Mouse (Mus musculus) CD8-positive naive resting alpha-beta T cell, adult 2 months (primary cell): ENCODE data around the gene Nae1.
"Not testable (repeated sequence)": the region's sequence is repeated elsewhere in the genome, so short reads cannot be mapped to it uniquely, and the experiment has no call there.

Experiments
- DNase-seq, 2 experiments: peaks; one replicate each; pipeline ENCODE4 v3.0.0; 2022; ENCODE audit warnings: low read depth in 2 of 2, low spot score in 2 of 2

The Nae1 gene

DNA sequence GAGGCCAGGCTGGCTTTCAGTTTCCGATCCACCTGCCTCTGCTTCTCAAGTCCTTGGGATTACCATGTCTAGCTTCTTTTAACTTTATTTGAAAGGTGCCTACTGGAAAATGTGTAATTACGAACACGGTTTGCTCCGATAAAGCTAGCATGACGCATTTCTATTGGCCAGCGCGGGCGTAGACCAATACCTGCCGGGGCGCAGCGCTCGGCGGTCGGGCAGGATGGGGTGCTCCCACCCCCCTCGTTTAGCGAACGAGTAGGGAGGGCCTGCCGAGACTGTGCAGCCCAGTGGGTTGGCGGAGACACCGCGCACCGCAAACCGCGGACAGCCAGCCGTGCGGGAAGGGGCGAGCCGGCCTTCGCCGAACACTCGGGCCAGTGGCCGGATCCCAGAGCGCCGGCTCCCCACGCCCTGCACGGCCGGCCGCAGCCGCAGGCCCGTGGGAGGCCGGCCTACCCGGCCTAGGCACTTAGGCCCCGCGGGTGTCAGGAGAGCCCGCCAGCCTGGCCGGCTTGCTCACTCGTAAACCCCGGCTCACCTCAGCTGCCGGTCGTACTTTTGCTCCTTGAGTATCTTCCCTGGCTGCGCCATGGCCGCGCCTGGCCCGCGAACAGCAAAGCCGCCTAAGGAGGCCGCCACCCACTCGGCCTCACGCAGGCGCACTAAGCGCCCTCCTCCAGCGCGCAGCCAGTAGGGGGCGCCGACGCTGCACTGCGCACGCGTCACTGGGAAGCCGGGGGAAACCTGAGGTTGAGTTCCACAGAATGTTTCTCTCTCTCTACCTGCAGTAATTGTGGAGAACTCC, at the start of gene Nae1, which contains the start of gene Car7:
Gene Nae1, minus strand, starts transcription at position 667 of the 808 bp plus-strand sequence.
Gene Car7, plus strand, starts transcription at position 719 of the 808 bp plus-strand sequence.
- DNase-seq: peak; percentile 95 to 96

DNA sequence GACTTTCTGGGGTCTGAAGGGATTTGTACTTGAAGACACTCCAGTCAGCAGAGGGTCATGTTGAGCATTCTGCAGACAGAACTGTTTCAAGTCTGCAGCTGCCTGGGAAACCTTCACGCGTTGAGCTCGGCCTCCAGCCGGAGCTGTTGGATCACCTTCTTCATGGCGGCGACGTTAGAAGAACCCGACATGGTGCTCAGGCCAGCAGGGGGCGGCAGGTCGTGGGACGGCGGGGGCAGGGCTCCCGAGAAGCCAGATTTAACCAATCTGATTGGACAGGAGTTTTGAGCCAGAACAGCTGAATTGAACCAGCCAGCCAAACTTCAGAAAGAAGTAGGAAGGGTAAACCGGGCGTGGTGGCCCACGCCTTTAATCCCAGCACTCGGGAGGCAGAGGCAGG, 43.2 kb upstream of the Nae1 start:
- DNase-seq: not testable (repeated sequence)

DNA sequence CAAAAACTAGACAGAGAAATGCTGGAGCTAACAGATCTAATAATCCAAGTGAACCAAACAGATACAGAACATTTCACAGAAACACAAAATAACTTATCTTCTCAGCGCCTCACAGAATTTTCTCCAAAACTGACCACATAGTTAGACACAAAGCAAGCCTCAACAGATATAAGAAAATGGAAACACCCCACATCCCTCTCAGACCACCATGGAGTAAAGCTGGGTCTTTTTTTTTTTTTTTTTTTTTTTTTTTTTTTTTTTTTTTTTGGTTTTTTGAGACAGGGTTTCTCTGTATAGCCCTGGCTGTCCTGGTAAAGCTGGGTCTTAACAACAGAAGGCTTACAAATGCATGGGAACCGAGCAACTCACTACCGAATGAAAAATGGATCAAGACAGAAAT, 42.4 kb upstream of the Nae1 start:
- no peak for DNase-seq

DNA sequence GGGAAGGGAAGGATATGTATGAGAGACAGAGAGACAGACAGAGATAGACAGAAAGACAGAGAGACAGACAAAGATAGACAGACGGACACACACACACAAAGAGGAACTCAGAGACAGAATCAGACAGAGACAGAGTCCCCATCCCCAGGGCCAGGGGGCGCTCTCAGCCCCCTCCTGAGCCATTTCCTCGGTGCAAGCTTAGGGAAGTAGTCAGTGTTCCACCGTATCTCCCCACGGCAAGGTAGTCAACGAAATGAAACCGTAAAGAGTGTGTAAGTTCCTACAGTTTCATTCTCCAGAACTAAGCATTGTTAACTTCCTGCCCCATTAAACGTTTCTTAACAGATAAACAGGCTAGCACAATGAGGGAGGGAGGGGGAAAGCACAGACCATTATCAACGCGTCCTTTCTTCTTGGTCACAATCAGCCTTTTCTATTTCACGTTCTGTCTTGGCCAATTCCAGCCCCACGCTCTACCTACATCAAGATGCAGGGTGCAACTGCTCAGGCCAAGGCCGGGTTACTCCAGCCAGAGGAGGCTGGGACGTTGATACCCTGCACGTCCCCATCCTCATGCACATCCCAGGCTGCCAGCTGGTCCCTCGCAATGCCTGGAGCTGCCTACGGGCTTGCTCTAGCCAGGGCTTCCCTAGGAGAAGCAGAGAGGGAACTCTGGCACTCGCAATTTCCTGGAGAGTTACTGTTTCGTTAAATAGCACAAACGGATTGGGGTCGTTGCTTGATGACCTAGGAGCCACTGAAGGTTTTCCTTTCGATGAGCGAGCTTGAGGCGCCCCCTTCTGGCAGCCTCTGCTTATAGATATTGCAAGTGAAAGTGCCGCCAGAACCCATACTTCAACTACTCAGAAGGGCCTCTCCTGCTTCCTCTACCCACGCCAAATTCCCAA, 36.3 kb upstream of the Nae1 start:
- DNase-seq: peak; percentile 76 to 84

DNA sequence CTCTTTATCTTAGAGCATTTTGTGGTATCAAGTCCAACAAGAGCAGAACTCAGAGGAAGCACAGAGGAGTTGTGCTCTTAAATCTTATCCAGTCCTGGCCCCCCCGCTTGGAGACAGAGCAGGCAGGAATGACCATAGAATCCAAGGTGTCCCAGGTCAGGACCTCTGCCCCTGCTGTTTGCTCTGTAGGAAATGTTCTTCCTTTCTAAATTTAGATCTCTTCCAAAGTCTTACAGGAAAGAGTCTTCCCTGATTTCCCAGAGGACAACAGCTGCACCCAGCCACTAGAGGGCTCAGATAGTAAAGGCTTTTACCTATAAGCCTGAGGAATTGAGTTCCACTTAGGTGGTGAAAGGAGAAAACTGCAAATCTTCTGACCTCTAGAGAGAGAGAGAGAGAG, 35.1 kb upstream of the Nae1 start:
- DNase-seq: no peak

DNA sequence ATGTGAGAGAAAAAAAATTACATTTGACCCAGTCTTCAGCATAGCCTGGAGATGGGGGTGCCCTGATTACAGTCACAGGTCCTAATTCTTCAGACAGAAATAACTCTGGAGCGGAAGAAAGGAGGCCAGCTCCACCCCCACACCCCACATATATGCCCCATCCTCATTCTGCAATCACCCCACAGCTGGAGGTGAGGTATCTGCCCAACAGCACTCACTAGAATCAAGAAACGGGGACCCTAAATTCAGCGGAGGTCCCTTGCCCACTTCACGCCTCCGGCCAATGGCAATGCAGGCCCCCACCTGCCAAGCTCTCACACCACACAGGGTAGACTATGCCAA, 31.0 kb upstream of the Nae1 start:
- no peak for DNase-seq

DNA sequence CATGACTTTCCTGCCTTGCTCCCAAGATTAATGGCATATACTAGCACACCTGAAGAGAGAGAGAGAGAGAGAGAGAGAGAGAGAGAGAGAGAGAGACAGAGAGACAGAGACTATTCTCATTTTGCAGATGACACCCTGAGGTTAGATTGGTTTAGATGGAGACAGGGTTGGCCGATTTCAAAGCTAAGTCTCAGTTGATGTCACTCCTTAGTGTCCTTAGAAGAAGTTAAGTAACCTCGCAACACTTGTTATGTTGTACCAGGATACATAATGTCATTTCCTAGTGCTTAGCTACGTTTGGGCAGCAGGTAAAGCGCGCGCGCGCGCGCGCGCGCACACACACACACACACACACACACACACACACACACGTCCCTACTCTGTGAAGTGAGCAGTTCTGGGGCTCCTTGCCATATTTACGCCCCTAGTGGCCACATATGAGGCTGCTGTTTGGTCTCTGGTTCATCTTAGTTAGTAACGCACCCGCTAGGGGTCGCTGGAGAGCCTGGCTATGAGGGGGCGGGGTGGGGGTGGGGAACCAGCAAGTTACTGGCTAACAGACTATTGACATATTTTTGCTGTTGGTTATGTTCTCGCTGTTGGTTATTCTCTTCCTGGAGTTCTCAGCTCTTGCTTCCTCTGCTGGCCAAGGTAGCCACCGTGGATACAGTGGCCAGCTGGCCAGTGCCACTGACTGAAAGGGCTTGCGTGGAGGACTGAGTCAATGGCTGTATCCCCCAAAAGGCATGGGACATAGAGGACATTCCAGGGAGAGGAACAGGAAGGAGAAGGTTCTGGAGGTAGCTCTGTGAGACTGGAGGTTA, 30.4 kb upstream of the Nae1 start:
- DNase-seq: peak; percentile 83 to 88

DNA sequence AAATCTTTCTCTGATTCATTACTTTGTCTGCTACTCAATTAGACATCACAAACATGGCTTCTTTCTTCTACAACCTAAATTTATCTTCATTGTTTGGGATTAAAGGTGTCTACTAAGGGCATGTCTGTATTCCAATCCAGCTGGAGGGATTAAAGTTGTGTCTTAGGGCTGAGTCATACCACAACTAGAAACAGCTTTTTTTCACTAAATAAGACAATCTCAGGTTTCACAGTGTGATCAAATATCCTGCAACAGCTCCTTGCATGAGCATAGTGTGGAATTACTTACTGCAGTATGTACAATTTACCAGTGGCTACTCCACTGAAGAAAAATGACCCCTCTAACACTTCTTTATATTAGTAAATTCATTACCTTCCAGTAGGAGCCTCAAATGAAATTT, 26.3 kb upstream of the Nae1 start:
- no peak for DNase-seq

DNA sequence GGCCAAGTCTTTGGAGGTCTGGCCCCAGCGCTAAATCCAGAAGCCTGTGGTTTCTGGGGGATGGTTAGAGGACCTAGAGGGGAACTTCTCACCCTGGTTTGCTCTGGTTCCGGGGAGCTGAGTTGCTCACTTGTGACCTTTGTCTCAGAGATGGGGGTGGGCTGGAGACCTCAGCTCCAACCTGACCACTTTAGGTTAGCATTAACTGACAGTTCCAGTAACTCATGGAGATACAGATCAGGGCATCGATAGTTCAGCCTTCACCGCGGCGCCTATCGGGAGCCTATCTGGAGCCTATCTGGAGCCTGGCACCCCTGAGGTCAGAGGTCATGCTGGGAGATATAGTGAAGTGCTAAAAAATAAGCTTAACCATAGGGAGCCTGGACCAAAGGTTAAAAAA, 22.8 kb upstream of the Nae1 start:
- no peak for DNase-seq

DNA sequence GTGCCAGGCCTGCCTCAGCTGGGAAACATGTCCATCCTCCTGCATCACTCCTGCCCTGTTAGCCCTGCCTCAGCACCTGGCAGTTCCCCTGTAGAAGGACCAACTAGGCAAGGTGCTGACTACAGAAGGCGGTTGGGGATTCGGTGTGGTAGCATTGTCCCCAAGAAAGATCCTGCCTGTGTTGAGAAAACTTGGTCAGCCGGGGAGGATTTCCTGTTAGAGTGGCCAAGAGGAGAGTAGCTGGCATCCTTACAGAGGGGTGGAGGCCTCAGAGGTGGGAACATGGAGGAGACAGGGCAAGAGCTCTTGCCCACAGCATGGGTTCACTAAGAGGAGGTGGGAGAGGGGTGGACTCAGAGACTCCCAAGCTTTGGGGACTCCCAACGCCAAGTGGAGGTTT, 20.8 kb upstream of the Nae1 start:
- no peak for DNase-seq

DNA sequence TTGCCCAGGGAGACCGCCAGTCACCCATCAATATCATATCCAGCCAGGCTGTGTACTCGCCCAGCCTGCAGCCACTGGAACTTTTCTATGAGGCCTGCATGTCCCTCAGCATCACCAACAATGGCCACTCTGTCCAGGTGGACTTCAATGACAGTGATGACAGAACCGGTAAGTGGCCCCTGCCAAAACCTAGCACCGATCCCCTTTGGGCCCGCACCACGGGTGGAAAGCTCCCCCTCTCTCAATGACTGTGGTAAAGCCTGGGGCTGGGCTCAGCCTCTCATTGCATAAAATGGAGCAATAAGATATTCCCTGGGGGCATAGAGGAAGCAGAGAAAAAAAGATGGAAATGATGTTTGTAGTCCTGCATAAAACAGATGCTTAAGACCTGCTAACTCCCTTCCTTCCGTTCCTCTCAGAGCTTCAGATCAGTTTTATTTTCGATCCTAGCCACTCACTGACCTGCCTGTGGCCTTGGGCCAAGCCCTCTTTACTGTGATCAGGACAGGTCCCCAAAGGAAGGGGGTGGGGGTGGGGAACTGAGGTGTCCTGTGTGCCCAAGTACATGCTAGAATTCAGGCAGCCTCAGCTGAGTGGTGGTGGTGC, 9.1 kb upstream of the Nae1 start:
- DNase-seq: no peak

DNA sequence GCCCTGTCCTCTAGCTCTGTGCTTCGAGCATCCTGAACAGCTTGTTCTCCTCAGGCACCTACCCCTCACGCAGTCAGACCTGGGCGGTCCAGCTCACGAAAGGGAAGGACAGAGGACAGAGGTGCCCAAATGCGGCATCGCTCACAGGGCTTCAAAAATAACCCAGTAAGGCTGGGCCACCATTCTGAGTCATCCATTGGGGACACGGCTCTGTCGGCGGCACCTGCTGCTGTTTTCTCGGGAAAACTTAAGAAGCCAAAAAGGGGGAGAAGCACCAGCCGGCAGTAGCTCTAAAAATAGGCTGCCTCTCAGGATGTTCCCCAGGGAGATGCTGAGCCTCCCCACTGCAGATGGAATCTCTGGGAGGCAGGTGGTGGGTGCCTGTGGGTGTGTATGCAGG, 7.7 kb upstream of the Nae1 start:
- no peak for DNase-seq

DNA sequence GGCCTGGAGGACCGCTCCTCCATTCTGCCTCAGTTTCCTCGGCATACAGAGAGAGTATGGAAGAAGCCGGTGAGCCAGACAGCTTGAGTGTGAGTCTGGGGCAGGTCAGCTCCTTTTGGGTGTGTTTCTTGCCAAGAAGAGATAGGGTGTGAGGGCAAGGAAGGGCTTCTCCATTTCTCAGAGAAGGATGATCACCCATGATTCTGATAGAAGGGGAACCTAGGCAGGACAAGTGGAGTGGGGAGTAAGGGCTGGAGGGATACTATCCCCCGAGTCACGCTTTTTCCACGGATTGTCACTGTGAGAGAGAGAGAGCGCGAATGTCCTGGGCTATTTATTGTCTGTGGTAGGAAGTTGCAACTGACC, 7.1 kb upstream of the Nae1 start:
- no peak for DNase-seq

DNA sequence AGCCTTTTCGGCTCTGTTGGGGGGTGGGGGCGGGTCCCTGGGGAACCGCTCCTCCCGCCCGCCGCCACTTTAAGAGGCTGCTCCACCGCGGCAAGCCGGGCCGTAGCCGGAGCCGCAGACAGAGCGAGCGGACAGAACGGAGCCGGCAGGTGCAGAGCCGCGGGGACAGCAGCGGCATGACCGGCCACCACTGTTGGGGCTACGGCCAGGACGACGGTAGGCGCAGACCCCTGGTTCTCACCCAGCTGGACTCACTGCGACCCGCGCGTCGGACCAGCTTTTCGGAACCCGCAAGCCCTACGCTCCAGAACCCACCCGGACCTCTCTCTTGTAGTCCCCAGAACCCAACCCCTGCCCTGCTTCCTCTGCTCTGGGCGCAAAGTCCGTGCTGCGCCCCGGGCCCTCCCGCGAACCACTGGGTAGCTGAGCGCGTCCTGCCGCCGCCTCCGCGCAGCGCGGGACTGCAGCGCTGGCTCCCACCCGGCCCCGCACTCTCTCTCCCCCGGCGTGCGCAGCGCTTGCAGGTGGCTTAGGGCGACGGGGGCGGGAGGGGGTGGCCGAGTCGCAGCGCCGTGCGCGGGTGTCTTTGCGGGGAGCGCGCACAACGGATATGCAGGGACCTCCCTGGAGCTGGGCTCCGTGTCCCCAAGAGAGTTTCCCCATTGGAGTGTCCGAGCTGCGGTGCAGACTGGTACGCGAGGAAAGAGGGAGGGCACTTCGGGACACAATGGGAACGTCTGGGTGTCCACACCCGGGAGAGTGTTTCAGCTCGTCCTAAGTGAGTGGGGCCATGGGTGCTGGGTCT, 6.5 kb upstream of the Nae1 start:
- no peak for DNase-seq

DNA sequence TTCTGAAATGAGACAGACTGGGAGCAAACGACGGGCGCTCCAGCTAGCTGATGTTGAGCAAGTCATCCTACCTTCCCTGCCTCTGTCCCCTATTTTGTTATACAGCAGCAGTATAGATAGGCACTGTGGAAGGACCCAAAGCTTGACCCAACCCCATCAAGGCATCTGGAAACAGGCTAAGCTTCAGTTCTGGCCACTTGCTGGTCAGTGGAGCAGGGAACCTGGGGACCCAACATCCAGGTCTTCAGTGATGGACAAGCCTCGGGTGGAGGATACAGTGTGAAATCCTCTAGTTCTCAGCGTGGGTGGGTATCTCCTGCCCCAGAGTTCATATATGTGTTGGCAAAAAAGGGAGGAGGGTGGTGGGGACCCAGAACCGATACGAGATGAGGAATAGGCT, 5.8 kb upstream of the Nae1 start:
- DNase-seq: no peak

DNA sequence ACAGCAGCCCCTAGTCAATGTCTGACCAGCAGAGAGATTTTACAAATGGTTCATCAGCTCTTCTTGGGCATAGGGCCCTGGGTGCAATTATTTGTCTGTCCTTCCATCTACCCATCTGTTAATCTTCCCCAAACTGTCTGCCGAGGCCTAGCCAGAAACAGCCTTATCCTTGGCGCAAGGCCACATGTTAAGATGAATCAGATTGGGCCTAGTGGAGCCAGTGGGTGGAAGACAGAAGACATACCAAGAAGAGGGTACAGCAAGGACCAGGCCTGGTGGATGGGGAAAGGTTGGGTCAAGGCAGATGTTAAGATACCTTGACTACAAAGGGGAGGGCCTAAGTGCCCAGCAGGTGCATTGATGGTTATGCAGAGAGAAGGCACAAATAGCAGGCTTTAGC, 5.1 kb upstream of the Nae1 start:
- no peak for DNase-seq

DNA sequence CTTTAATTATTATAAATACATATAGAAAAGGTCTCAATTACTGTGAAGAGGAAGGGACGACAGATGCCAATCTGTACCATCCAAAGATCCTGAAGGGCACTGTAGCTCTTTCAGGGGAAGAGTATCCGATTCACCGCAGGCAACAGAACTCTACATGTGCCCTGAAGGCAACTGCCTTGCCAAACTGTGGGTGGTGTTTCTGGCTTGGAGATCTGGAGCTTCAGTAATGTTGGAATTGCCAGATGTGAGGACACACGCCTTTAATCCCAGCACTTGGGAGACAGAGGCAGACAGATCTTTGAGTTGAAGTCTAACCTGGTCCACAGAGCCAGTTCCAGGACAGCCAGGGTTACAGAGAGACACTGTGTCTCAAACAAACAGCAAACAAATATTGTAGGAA, 4.5 kb upstream of the Nae1 start:
- no peak for DNase-seq

DNA sequence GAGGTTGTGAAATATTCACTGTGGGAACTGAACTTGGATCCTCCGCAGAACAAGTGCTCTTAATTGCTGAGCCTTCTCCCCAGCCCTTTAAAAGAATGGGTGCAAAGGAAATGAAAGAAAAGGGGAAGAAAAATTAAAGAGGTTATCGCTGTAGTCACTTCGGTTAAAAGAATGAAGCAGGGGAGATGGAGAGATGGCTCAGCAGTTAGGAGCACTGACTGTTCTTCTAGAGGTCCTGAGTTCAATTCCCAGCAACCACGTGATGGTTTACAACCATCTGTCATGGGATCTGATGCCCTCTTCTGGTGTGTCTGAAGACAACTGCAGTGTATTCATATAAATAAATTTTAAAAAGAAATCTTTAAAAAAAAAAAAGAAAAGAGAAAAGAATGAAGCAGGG, 1.6 kb upstream of the Nae1 start:
- no peak for DNase-seq

DNA sequence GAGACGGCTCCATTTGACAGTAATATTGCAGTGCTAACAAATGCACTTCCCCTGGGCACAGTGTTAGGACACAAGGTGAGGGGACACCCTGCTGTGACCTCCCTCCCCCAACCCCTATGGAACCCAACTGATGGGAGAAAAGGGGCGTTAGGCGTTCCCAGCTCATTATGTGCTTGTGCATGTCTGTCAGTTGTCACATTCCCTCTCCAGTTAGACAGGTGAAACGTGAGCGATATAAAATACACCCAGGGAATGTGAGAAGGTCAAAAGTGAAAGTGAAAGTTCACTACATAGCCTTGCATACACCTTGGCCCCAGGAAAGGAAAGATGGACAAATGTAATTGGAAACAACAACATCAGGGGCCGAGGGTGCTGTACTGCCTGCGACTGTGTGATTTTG, 941 bp upstream of the Nae1 start:
- no peak for DNase-seq

DNA sequence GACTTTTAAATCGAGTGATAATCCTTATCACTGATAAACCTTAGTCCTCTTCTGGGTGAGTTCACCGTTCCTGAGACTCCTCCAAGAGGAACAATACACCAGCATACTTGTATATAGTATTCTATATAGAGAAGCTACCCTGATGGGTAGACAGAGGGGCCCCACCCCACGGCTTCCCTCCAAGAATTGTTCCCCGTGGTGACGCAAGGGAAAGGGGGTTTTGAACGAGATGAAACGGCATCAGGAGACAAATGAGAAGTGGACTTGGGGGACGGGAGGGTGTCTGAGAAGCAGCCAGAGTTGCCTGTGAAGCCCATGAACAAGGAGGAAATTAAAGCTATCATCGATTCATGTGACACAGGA, 323 bp upstream of the Nae1 start:
- peak in 1 of 2 experiments; percentile 44 for DNase-seq
